Mouse (Mus musculus): ENCODE results near the gene Golga3.

Golga3 gene

GRCm38 (mm10) chr5:110176362-110177020 is at the start of gene Golga3:
Golga3 (plus strand) TSS chr5:110176701.
- ChIA-PET POLR2A (interaction anchor here in 2 of 4 experiments (0.7 to 2.6 kb wide), 12 partner anchors 8 to 618 kb away, joined by 3 to 16 read pairs (median 3); partner anchors contain the start of genes Ankle2 (in 2 of the 2), Chfr (in 1 of the 2), Crlf2 (in 1 of the 2) and Pole (in 1 of the 2)), CTCF (no interaction called here)

- CTCF ChIA-PET, result interaction anchor here in 3 of 4 experiments (0.6 to 0.8 kb wide), 4 partner anchors 77 to 468 kb away, joined by 3 to 4 read pairs (median 3); partner anchors contain the start of genes Pole (in 1 of the 3) and Pxmp2 (in 1 of the 3)
- POLR2A ChIA-PET, result interaction anchor here in 3 of 4 experiments (0.6 to 4.0 kb wide), 40 partner anchors 8 to 587 kb away, joined by 3 to 16 read pairs (median 4); partner anchors contain the start of genes Gm35315 (in 2 of the 3), Pole (in 2 of the 3), Pxmp2 (in 2 of the 3) and Crlf2 (in 1 of the 3)
These were observed 41.0 kb upstream of the Golga3 start, which contains the start of gene Chfr for GRCm38 (mm10) chr5:110135293-110136086. Chfr (plus strand) TSS chr5:110135842.

- ChIA-PET POLR2A (interaction anchor here in 3 of 4 experiments (0.6 to 4.0 kb wide), 30 partner anchors 11 to 588 kb away, joined by 3 to 16 read pairs (median 4); partner anchors contain the start of genes Gm35315 (in 2 of the 3), Pole (in 2 of the 3), Pxmp2 (in 2 of the 3) and Crlf2 (in 1 of the 3)), CTCF (interaction anchor here in 1 of 4 experiments (0.7 kb wide), 1 partner anchor 467 kb away, joined by 4 read pairs; no protein-coding TSS in a partner anchor)
These were observed 40.4 kb upstream of the Golga3 start for GRCm38 (mm10) chr5:110136087-110136464.

GRCm38 (mm10) chr5:110137816-110138215 is 38.7 kb upstream of the Golga3 start:
- POLR2A ChIA-PET, result interaction anchor here in 1 of 4 experiments (0.6 to 4.0 kb wide), 2 partner anchors 9 to 211 kb away, joined by 3 to 13 read pairs; no protein-coding TSS in a partner anchor
- CTCF ChIA-PET, result no interaction called here

- POLR2A ChIA-PET, result interaction anchor here in 1 of 4 experiments (0.8 to 1.7 kb wide), 3 partner anchors 19 to 54 kb away, joined by 3 to 6 read pairs (median 3); partner anchors contain the start of gene Gm35315
- CTCF ChIA-PET, result no interaction called here
These were observed 37.2 kb upstream of the Golga3 start for GRCm38 (mm10) chr5:110139325-110139724.

- ChIA-PET CTCF (no interaction called here), POLR2A (interaction anchor here in 1 of 4 experiments (1.2 kb wide), 1 partner anchor 23 kb away, joined by 3 read pairs; no protein-coding TSS in a partner anchor)
These were observed 36.1 kb upstream of the Golga3 start for GRCm38 (mm10) chr5:110140424-110140823.

GRCm38 (mm10) chr5:110142309-110142708 is 34.2 kb upstream of the Golga3 start:
- POLR2A ChIA-PET, result interaction anchor here in 3 of 4 experiments (0.7 to 1.2 kb wide), 4 partner anchors 12 to 35 kb away, joined by 3 read pairs; no protein-coding TSS in a partner anchor
- CTCF ChIA-PET, result interaction anchor here in 1 of 4 experiments (0.6 to 0.8 kb wide), 2 partner anchors 23 to 25 kb away, joined by 4 read pairs; no protein-coding TSS in a partner anchor

GRCm38 (mm10) chr5:110143007-110143406 is 33.5 kb upstream of the Golga3 start:
- ChIA-PET CTCF (interaction anchor here in 1 of 4 experiments (0.8 kb wide), 1 partner anchor 23 kb away, joined by 4 read pairs; no protein-coding TSS in a partner anchor), POLR2A (interaction anchor here in 2 of 4 experiments (1.0 to 1.2 kb wide), 3 partner anchors 14 to 36 kb away, joined by 3 read pairs; no protein-coding TSS in a partner anchor)

- CTCF ChIA-PET, result no interaction called here
- POLR2A ChIA-PET, result no interaction called here
These were observed 7.1 kb upstream of the Golga3 start for GRCm38 (mm10) chr5:110169374-110169773.

- POLR2A ChIA-PET, result interaction anchor here in 2 of 4 experiments (0.7 to 1.8 kb wide), 6 partner anchors 9 to 618 kb away, joined by 3 read pairs; partner anchors contain the start of genes Ankle2 (in 1 of the 2) and Crlf2 (in 1 of the 2)
- CTCF ChIA-PET, result interaction anchor here in 1 of 4 experiments (0.5 kb wide), 1 partner anchor 30 kb away, joined by 4 read pairs; no protein-coding TSS in a partner anchor
These were observed 520 bp downstream of the Golga3 start for GRCm38 (mm10) chr5:110177021-110177420.

- POLR2A ChIA-PET, result interaction anchor here in 2 of 4 experiments (0.7 to 1.8 kb wide), 5 partner anchors 49 to 620 kb away, joined by 3 read pairs; partner anchors contain the start of gene Crlf2 (in 1 of the 2)
- CTCF ChIA-PET, result no interaction called here
These were observed 2.1 kb downstream of the Golga3 start for GRCm38 (mm10) chr5:110178628-110179027.

- ChIA-PET POLR2A (interaction anchor here in 1 of 4 experiments (1.0 kb wide), 1 partner anchor 31 kb away, joined by 3 read pairs; no protein-coding TSS in a partner anchor), CTCF (interaction anchor here in 1 of 4 experiments (0.6 kb wide), 1 partner anchor 8 kb away, joined by 3 read pairs; no protein-coding TSS in a partner anchor)
These were observed 5.2 kb downstream of the Golga3 start for GRCm38 (mm10) chr5:110181716-110182115.

GRCm38 (mm10) chr5:110203164-110203895 is 26.8 kb downstream of the Golga3 start:
- ChIA-PET CTCF (no interaction called here), POLR2A (interaction anchor here in 2 of 4 experiments (0.6 to 1.9 kb wide), 6 partner anchors 11 to 1001 kb away, joined by 3 to 9 read pairs (median 6); partner anchors contain the start of gene Ankle2 (in 1 of the 2))

GRCm38 (mm10) chr5:110204777-110205176 is 28.3 kb downstream of the Golga3 start:
- ChIA-PET CTCF (interaction anchor here in 3 of 4 experiments (0.5 to 1.1 kb wide), 4 partner anchors 12 to 64 kb away, joined by 3 read pairs; no protein-coding TSS in a partner anchor), POLR2A (interaction anchor here in 3 of 4 experiments (0.5 to 1.9 kb wide), 6 partner anchors 13 to 147 kb away, joined by 3 to 7 read pairs (median 4); partner anchors contain the start of genes Pole (in 2 of the 3) and Pxmp2 (in 2 of the 3))

GRCm38 (mm10) chr5:110211312-110211711 is 34.8 kb downstream of the Golga3 start:
- ChIA-PET POLR2A (interaction anchor here in 1 of 4 experiments (0.6 to 2.7 kb wide), 5 partner anchors 15 to 756 kb away, joined by 3 to 9 read pairs (median 5); partner anchors contain the start of genes Pole and Pxmp2), CTCF (interaction anchor here in 2 of 4 experiments (0.5 to 0.6 kb wide), 2 partner anchors 16 to 70 kb away, joined by 3 to 14 read pairs; no protein-coding TSS in a partner anchor)

- CTCF ChIA-PET, result interaction anchor here in 1 of 4 experiments (1.5 kb wide), 1 partner anchor 12 kb away, joined by 3 read pairs; no protein-coding TSS in a partner anchor
- POLR2A ChIA-PET, result interaction anchor here in 2 of 4 experiments (0.7 to 2.7 kb wide), 3 partner anchors 10 to 69 kb away, joined by 3 to 9 read pairs (median 9); partner anchors contain the start of genes Ankle2 (in 1 of the 2), Pole (in 1 of the 2) and Pxmp2 (in 1 of the 2)
These were observed 40.3 kb downstream of the Golga3 start for GRCm38 (mm10) chr5:110216780-110217179.

Measured in embryonic stem cell, embryonic (primary cell).